Mouse (Mus musculus) urinary bladder, postnatal 36 days (tissue): ENCODE measurements around the gene Slmap.
"Not testable (repeated sequence)": the region's sequence is repeated elsewhere in the genome, so short reads cannot be mapped to it uniquely, and the experiment has no call there.

Experiments
- DNase-seq, 2 experiments: peaks; one replicate each; pipeline ENCODE4 v3.0.0; 2022; ENCODE audit warnings: low spot score in 2 of 2, mixed read lengths in 1 of 2

Slmap gene

DNA sequence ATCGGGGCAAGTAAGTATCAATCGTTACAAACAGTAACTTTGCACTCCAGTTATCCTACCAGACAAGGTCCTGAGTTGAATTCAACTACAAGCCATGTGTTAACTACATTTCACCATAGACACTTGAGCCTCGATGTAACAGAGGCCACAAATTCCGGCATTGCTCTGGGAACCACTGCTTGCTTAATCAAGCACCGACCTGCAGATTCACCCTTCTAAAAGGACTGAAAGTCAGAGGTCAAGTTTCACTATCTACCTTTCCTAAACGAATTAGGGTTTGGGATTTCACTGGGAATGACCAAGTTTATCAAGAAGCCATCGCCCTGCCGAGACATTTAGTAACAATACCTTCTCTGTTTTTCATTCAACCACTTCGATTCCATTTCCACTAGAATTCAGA, 2.0 kb downstream of the Slmap start:
- DNase-seq, result no peak

DNA sequence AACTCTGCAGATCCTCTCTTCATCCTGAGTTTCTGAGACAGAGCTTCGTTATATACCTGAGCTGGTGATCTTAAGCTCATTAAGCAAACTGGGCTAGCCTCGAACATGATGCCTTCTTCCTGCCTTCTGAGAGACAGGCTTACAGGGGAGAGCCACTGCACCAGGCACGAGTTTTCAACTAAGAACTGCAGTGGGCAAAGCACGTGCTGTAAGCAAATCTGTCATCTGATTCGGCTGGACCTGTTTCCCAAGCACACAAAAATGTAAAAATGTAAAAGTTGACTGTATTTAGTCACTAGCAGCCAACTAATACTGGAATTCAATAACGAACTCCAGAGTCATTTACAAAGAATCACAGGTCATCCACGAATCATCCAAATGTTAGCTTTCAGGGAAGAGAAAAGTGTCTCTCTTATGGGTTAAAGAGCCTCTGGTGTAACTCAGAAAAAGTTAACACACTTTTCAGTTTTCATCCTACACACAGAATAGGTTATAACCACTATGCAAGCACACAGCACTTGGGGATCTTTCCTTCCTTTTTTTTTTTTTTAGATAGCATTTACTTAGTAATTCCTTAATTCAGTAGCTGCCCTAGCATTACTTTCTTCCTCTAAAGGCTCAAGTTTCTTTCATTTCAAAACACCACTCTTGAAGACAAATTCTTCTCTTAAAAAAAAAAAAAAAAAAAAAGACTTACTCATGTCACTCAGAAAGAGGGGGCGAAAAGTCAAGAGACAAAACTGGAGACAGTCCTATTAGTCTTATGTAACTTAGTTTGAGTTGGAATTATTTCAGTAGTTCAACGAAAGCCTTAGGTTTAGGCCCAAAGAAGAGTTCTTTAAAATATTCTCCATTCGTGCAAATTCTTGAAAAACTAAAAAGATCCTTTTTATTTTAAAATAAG, 3.1 kb downstream of the Slmap start:
- DNase-seq, result no peak

DNA sequence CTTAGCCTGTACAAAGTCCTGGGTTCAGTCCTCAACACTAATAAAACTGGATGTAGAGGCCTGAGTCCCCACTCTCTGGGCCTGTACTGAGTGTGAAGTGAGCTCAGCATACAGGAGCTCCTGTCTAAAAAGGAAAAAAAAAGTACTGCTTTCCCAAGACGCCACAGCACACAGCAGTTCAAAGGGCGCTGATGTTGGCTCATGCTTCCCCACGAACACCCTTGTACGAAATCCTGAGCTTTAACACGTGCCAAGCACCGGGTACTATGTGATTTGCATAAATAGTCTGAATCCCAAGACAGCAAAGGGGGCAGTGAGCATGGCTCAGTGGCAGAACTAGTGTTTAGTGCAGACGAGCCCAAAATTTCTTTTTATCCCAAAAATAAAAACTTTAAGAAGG, 4.4 kb downstream of the Slmap start:
- DNase-seq, result peak in 1 of 2 experiments; percentile 22

DNA sequence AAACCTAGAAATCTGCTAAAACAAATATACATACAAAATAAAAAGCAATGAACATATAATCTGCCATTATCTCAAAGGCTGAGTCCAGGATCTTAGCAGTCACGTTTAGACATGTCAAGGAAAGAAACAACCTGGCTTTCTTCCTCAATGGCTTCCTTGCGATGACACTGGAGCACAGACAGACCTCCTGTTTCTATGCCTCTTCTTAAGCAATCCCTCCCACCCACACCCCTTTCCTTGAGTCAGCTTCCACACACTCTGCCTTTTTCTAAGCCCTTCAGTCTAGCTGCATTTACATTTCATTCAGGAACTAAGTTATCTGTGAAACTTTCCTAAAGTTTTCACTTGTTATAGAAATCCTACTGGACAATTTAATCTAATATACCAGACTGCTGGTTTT, 6.4 kb downstream of the Slmap start:
- DNase-seq, result no peak

DNA sequence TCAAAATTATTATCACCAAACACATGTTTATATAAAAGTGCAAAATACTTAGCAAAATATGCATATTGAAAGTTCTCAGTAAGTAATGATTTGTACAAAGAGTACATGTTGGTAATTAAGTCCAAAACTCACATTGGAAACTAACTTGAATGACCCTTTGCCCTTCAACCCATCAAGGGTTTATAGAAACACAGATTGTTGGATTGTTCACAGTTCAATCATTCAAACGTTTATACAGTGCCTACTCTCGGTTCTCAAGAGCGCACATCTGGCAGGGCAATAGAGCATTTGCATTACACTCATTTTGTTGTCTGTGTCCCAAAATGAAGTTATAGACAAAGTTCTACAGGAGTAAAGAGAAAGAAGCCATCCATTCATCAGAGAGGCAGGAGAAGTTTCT, 8.8 kb downstream of the Slmap start:
- no peak for DNase-seq

DNA sequence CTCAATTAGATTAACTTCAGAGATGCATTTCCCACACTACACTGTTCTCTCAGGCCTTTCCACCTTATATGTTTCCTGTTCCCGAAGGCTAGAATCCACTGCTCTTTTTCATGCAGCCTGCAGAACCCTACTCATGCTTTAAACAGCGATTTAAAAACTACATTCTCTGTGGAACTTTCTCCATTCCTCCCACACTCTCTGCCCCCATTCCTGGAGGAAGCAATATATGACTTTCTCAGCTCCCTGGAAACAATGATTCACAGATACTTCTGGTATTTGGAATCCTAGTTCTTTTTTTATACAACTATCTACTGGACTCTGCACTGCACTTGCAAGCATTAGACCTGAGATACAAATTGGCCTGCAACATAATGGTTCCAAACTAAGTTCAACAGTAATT, 11.6 kb downstream of the Slmap start:
- no peak for DNase-seq

DNA sequence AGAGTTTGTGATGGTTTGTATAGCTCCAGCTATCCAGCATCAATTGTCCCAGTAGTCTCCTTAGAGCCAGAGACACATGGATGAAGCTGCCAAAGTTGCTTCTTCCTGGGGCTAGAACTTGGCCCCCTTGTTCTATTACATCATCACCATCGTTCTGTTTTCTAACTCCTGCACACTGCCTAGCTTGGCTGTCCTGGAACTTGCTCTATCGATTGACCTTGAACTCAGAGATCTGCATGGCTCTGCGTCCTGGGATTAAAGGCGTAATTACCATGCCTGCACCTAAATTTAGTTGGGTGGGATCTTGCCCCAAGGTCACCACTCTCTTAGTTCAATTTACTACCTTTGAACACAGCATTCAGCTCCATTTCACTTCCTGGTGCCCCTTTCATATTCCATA, 14.9 kb downstream of the Slmap start:
- DNase-seq, result no peak

DNA sequence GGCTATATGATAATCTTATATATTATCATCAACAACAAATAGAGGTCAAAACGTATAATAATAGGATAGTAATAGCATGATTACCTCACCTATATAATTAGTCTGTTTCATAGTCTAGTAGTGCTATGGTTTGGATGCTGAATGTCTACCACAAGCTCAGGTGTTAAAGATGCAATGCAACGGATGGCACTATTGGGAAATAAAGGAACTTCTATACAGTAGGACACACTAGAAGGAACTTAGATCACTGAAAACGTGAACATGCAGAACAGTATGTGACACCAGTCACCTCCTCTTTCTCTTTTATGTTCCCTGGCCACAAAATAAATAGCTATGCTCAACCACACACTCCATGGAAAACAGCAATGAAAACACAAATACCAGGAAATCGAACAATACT, 16.9 kb downstream of the Slmap start:
- no peak for DNase-seq

DNA sequence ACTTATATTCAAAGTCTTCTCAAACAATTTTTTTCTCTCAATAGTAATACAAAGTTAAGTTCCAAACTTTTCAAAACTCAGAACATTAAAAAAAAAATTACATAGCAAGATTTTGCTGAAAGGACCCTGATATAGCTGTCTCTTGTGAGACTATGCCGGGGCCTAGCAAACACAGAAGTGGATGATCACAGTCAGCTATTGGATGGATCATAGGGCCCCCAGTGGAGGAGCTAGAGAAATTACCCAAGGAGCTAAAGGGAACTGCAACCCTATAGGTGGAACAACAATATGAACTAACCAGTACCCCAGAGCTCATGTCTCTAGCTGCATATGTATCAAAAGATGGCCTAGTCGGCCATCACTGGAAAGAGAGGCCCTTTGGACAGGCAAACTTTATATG, 18.5 kb downstream of the Slmap start:
- DNase-seq, result not testable (repeated sequence)

DNA sequence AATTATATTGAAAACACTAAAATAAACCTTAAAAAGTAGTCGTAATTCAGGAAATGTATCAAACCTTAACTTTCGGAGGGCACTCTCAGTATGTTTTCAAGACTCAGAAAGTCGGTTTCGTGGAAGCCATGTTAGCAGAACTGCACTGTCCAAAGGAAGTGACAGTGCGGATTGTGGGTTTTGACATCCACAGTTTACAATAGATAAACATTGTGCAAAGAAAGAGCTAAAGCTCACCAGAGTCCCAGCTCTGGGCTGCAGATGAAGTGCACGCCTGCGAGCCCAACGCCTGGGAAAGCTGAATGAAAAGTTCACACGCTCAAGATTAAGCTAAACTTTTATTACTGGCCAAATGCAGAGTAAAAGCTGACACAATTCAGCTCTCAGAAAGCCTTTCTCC, 18.9 kb downstream of the Slmap start:
- no peak for DNase-seq

DNA sequence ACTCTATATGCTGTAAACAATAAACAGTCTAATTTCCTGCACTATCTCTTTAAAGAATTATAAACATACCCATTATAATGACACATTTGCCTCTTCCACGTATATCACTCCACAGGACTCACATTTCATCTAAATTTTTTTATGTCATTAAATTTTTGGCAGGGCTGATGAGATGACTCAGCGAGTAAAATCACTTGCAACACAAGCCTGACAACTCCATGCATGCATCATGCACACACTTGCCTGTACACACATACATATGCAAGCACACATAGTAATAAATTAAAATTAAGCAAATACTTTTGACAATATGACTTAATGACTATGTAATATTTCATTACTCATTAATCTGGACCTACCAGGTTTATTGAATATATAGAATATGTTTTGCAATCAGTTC, 24.2 kb downstream of the Slmap start:
- no peak for DNase-seq

DNA sequence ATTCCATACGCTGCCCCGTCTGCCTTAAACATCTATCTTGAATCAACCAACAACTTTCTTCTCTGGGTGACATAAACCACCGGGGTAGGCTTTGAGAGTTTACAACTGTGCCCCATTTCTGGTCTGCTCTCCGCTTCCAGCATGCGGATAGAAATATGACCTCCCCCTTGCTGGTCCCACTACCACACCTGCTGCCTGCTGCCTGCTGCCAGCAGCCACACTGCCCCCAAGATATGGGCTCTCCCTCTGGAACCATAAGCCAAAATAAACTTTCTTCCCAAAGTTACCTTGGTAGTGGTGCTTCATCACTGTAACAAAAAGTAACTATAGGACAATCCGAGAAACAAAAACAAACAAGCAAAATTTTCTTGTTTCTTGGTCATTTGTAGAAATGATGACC, 26.6 kb downstream of the Slmap start:
- DNase-seq, result no peak

DNA sequence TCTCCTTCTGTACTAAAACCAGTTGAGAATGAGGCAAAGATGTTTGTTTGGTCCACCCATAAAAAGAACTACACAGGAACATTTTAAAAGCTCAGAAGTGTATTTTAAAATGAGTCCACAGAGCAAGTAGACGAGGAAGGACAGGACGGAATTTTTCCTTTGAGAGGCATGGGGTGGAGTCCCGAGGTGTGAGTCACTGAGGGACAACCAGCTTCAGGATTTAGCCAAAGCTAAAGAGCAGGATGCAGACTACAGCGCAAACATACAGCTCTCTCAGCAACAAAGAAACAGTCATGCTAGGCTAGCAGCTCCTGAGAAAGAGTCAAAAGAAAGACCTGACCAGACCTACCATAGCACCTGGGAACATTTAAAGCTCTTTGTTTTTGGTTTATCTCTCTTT, 27.4 kb downstream of the Slmap start:
- DNase-seq, result no peak

DNA sequence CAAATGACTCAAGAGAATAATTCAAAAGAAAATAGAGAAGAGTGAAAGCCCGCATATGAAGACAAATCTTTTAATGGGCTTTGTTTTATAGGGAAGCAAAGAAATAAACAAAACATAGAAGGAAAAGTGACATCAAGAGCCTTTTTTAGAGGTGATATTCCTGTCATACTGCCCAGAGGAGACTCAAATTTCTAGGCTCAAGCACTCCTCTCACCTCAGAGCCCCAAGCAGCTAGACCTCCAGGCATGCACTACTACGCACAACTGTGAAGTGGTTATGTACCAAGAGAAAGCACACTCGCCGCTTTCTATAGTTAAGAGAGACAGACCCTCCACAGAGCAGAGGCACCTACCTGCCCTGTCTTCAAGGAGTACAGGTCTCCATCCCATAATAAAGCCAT, 30.2 kb downstream of the Slmap start:
- DNase-seq, result no peak

DNA sequence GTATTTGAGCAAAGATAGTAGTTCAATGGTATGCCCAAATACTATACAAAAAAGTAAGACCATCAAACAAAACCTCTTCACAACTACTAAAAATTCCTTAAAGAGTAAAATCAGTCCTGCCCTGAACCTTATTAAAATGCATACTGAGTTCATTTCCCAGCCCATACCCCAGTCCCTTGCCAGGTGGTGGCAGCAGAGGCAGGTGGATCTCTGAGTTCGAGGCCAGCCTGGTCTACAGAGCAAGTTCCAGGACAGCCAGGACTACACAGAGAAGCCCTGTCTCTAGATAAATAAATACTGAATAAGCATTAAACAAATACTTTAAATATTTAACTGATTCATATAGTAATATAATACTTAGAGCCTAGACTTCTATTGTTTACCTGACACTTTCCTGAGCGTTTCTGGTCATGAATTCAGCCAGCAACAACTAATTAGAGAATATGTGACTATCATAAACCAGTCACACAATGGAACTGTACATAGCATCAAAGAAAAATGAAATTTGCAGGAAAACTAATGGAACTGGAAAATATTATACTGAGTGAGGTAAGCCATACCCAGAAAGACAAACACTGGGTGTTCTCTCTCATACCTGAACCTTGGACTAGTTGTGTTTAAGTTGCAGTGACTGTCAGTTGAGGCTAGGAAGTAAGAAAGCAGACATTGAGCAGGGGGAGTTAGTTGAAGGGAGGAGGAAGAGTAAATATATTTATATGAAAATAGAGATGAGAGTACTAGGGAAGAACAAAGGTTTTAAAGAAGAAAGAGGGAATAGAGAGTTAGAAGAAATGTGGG, 34.4 kb downstream of the Slmap start:
- DNase-seq, result no peak

DNA sequence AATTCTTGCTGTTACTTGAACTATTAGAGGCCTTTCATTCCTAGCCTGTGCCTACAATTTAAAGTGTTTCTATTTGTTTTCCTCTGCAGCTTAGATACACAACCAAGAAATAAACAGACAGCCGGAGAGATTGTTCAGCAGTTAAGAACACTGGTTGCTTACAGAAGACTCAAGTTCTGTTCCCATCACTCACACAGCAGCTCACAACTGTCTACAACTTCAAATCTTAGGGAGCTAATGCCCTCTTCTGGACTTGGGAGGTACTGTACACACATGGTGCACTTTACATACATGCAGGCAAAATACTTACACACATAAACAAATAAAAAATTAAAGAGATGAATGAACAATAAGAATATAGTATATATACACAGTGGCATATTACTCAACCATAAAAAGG, 39.7 kb downstream of the Slmap start:
- DNase-seq, result no peak

DNA sequence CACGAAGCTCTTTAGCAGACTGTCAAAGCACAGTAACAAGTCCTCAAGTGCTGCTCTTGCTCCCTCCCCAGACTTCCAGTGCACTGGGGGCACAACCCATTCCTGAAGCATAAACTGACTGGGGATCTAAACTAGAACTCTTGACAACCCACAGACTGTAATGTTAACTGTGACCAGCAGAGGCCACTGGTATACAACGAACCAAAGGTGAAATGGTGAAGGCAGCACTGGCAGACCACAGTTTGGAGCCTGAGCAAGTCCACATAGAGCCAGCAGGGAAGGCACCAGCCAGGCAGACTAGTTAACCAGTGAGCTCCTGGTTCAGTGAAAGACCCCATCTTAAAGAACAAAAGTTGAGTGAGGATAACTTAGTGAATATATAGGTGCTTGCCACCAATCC, 43.6 kb downstream of the Slmap start:
- peak; percentile 59 to 67 for DNase-seq

DNA sequence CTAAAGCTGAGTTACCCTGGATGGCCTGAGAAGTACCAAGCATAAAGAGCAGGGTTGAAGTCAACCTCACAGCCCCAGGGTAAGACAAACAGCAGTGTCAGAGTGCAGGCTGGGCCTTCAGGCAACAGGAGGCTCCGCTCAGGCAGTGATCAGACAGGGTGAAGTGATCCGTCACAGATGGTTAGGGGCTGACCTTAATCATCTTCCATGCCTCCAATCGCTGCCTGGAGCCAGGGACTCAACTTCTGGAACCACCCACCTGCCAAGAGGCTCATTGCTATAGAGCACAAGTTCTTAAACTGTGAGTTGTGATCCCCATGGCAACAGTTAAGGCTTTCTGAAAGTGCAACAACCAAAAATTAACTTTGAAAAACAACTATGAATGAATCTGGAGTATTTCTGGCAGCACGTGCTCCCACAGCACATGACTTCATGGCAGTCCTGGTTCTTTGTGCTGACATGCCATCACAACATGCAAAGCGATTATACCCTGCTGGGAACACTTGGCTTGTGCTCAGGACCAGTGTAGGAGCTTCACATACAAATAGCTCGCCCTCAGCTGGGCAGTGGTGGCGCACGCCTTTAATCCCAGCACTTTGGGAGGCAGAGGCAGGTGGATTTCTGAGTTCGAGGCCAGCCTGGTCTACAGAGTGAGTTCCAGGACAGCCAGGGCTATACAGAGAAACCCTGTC, 46.3 kb downstream of the Slmap start:
- DNase-seq, result no peak

DNA sequence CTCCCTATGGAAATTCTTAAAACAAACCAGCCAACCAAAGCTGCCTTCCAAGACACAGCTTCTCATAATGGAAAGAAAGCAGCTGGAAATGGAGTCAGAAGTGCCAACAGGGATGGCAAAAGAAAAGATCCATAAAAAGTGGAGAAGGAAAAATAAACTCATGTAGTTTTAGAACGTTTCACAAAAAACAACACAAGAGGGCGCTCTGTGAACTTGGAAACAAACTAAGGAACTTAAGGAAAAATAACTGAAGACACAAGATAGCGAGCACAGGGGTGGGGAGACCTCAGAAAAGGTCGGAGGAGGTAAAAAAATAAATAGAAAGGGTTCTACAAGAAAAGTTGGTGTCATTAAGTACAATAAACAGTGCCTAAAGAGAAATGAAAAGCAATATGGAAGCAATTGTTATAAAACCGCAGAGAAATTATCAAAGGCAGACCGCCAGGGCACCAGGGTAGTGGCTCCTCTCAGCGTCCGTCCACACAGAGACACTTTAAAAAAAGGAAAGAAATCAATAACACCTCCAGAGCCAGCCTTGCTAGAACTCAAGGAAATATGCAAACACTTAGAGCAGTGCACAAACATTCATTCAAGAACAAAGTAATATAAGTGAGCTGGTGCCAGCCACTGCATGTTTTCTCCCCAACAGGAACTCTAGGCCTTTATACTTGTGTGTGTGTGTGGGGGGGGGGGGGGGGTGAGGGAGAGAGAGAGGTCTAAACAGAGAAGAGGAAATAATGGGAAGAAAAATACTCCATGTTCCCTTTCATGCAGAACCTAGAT, 48.1 kb downstream of the Slmap start:
- no peak for DNase-seq

DNA sequence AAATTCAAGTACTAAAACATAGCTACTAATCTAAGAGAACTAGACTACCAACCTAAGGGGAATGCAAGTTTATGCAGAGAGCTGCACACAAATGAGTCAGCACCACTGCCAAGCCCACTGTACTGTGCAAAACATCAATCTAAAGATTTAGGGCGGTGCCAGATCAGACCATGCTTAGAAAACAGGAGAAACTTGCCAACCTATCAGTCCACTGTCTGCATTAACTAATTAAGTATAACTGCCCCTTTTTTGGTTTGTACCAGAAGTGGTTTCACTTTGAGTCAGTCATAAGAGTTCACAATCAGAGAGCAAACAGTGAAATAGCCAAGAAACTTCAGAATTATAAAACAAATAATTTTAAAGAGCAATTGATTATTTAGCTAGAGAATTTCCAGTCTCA, 53.3 kb downstream of the Slmap start:
- no peak for DNase-seq

DNA sequence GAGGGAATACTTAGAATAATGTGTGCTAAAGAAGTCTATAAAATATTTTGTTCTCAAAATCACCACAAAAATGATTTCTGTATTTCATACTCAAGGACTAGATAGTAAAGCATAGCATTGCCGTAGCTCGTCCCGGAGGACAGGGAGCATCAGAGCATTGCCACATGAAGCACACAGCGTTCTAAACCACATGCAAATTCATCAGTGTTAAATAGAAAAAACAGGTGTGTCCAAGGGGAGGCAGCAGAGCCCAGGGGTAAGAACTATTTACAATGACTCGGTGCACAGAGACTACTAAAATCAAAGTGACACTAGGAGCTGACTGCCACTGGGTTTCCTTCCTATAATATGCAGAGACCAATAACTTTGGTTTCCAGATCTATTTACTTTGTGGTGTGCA, 57.0 kb downstream of the Slmap start:
- DNase-seq, result no peak

DNA sequence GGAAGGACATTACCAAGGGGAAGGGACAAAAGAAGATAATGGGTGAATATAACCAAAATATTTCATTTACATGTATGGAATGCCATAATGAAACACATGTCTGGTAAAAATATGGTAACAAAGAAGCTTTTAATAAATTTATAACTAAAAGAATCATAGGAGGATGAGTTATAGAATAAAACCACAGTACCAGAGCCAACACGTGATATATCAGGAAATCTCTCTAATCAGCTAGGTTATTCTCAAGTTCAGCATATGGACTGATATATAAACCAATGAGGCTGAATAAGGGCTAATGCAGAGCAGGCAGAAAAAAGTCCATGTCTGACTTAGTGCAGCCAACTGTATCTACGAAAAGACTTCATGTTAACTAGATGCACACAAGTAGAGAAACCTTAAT, 58.3 kb downstream of the Slmap start:
- no peak for DNase-seq
